Mouse (Mus musculus): ENCODE data around the gene Gm49387. TPM values are rescaled to one million over a fixed set of nuclear protein-coding genes. Genes with fewer than 3 reads are reported as not detected.

Gene Gm49387
- total RNA-seq, 2 experiments from 2014 or later, result not detected

- no peak for DNase-seq (ENCODE audit: low spot score in 2 of 2)
Measured at GRCm38 (mm10) chr14:31576846-31577697, 63.6 kb downstream of the Gm49387 start.

DNA sequence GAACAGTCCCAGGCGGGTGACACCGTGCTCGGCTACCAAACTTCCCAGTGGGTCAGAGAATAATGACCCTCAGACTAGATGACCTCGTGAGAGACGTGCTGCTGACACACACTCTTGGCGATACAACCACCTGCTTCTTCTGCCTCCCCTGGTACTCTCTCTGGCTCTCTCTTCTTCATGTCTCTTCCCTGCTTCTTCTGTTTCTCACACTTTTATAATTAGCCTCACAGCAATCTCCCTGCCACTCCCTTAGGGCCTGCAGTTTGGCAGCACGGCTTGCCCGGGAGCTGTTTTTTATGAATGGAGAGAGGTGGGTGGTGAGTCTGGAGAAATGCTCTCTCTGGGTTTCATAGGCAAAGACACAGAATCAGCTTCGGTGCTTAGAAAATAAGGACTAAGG lies 64.8 kb downstream of the Gm49387 start:
- no peak for DNase-seq (ENCODE audit: low spot score in 2 of 2)

DNA sequence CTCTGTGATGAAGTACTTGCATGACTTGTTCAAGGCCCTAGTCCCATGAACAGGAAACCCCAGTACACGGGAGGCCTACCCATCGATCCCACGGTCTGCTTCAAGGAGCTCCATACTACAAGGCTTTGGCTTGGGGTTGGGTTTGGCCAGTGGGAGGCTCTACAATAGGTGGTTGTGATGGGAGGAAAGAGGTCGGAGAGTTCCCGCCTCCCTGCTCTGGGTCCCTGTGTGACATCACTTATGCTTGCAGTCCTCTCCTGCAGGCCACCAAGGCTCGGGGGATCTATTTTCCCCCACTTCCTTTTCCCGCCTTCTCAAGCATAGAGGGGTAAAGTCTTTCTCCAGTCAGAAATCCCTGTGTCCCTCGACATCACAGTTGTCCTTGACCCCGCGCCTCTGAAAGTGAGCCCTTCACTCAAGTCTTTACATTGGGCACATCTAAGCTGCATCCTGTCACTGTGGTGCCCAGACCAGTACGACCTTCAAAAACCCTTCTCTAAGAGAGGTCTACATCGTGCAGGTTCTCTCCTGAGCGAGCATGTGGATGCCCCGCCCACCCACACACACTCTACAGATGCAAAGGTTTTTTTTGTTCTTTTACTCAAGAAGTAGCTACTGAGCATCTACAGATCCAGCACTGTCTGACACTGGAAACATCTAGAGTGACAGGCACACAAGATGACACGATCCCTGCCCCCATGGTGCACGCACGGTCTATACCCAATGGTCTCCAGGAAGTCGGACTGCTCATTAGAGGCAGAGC lies 65.6 kb downstream of the Gm49387 start:
- no peak for DNase-seq (ENCODE audit: low spot score in 2 of 2)

DNA sequence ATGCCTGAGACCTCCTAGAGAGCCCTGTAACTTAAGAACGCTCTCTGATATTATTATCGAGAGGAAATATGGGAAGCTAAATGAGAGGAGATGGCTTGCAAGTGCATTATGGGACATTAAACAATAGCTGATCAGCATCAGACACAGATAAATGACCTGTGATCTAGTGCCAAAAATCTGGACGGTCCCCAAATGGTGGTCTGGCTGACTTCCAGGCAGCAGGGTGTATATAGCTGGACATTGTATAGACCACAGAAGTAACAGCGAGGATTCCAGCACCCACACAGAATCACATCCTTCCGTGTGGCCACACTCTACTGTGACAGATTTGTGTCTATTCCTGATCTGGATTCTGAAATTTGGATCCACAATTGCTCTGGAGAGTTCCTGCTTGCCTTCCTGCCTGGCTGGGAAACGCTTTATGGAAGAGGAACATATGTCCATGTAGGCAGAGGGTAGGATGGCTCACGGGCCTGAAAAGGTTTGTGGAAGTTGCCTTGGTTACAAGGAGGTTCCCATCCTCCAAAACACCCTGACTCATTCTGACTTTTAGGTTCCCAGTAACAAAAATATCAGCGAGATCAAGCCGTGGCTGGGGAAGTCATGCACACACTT lies 68.0 kb downstream of the Gm49387 start:
- DNase-seq (ENCODE audit: low spot score in 2 of 2), result no peak

DNA sequence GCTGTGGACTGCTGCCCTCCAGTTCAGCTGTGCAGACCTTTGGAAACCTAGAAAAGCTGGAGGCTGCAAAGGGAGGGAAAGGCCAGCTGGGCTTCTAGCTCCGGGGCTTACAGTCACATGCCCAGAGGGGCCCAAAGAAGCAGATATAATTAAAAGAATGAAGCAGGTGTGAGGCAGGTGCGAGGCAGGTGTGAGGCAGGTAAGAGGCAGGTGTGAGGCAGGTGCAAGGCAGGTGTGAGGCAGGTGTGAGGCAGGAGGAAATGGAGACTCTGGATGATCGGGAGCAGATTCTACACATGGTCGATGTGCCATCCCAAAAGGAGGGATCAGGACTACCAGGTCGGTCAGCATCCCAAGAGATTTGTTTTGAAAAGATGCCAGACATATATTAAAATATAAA lies 69.3 kb downstream of the Gm49387 start:
- DNase-seq (ENCODE audit: low spot score in 2 of 2), result no peak

DNA sequence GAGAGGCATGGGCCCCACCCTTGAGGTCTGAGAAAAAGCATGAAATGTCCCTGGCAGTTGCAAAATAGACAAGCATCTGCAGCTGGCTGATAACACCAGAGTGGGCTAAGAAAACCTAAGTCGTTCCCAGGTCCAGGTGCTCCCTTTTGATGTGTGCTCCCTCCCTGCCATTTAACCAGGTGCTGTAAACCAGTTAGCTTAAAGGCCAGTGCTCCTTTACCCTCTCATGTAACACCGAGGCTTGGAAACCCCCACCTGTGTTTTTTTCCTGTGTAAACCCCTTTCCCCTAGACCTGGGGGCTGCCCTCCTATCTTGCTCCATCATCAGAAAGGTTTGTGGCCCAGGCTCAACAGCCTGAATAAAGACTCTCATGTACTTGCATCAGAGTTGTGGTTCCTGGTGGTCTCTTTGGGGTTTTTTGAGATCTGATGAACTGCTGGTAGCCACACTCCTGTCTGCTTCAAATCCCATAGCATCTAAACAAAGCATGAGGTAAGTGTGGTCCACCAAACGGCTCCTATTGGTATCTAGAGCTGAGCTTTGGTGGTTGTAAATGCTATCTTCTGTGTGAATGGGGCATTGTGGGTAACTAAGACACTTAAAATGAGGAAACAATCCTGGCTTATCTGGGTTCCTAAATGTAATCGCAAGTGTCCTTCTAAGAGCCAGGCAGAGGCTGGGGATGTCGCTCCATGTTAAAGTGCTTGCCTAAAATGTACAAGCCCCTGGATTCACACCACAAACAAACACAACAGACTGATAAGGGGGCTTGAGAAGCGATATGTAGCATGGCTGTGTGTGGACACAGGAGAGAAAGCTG lies 70.3 kb downstream of the Gm49387 start:
- DNase-seq (ENCODE audit: low spot score in 2 of 2), result no peak

DNA sequence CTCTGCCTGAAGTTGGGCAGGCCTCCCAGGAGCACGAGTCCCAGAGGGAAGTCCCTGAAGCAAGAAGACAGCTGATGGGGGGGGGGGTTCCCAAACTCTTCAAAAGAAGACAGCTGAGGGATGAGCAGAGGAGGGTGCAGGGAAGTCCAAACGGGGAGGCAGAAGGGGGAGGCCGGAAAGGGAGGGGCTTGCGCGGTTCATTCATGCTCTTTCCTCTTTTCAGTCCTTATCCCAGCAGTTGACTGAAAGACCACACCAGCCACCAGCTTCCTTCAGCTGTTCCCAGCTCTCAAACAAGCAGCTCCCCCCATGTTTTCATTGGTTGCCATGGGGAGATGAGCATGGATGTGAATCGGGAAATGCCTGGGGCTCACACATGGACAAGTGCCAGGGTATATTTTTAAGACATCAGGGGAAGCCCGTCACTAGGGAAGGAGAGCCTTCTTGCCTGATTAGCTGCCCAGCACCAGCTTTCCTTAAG lies 71.5 kb downstream of the Gm49387 start:
- no peak for DNase-seq (ENCODE audit: low spot score in 2 of 2)

GRCm38 (mm10) chr14:31565478-31566212 lies 75.0 kb downstream of the Gm49387 start:
- DNase-seq (ENCODE audit: low spot score in 2 of 2), result no peak

DNA sequence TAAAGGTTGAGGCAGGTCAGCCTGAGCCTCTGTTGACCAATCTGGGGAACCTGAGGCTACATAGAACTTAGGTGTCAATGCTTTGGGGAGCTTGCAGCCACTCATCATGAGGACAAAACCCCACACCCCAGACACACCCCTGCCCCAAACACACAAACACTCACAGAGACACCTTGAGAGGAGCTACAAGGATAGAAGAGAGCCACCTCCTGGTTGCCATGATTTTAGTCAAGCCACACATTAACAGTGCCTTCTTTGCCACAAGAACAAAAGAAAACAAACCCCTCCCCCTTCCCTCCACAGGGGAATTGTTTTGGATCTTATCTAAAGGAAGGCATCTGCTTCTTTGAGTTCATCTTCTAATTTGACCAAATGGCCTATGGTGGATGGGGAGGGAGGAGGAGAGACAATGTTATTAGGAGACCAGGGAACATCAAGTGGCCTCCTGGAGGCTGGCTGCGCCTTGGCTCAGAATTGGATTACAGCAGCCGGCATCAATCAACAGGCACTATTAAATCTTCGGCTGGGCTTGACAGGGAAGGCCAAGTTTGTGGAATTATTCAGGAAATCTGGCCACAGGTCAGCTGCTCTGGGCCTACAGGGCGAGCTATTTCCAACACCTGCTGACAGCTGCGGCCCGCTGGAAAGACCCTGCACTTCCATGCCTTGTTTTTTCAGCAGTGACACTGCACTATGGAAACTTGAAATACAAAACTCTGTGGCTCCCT lies 76.1 kb downstream of the Gm49387 start:
- DNase-seq (ENCODE audit: low spot score in 2 of 2), result peak in 1 of 2 experiments; percentile 24

DNA sequence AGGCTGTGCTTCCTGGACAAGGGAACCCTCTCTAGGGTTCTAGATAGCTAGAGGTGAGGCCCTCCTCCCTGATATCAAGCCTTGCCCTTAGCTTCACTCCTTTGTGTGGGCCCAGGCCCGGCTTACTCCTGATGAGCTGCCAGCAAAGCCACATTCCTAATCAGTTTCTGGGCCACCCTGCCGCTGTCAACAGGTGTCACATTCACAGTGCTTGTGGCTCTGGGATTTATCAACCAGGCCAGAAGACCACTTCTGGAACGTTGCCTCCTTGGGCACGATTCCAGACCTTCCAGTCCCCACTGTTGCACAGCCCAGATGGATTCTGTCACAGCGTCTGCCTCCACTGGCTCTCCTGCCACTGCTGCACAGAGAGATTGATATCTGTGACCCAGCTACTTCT lies 79.8 kb downstream of the Gm49387 start:
- no peak for DNase-seq (ENCODE audit: low spot score in 2 of 2)

DNA sequence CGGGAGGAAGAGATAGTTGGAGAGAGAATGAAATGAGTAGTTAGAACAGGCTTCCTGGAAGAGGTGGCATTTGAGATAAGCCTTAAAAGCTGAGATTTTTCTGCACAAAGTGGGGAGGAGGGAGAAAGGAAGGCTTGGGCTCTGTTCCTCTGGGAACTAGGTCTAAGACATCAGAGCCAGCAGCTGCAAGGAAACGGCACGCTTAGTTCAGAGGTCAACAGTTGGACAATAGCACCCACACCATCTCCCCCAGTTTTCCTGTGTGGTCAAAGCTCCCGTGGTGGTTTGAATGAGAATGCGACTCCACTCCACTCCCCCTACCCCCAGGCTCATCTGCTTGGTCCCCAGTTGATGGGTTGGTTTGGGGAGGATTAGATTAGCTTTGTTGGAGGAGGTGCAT lies 81.5 kb downstream of the Gm49387 start:
- no peak for DNase-seq (ENCODE audit: low spot score in 2 of 2)

GRCm38 (mm10) chr14:31557784-31558183 lies 82.9 kb downstream of the Gm49387 start:
- DNase-seq (ENCODE audit: low spot score in 2 of 2), result no peak

GRCm38 (mm10) chr14:31557273-31557672 lies 83.4 kb downstream of the Gm49387 start:
- DNase-seq (ENCODE audit: low spot score in 2 of 2), result no peak

DNA sequence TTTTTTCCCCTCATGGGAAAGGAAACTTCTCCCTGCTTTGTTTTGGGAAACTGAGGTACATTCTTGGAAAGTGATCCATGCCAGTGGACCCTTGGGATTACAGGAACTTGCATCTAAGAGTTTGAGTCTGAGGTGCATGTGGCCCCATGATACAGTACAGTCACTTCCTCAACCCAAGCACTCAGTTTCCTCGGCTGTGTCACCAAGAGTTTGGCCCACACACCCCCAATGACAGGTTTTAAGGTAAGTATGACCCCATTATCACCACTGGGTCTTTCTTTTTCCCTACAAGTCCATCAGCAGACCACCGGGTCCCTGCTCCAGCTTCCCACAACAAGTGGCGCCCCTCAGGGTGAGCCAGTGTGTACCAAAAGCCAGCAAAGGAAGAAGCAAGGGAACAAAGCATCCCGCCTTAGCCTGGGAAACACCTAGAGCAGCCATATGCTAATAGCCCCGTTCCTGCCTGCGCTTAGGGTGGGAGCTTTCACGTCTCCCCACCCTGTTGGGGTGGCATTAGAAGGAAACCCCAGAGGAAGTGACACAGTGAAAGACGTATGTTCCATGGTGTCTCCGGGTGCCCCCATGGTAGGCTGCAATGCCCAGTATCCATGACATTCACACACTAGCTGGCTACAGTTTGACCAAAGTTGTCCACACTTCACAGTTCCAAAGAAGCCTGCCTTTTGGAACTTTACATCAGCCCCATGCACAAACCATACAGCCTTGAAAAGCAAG lies 84.0 kb downstream of the Gm49387 start:
- no peak for DNase-seq (ENCODE audit: low spot score in 2 of 2)

DNA sequence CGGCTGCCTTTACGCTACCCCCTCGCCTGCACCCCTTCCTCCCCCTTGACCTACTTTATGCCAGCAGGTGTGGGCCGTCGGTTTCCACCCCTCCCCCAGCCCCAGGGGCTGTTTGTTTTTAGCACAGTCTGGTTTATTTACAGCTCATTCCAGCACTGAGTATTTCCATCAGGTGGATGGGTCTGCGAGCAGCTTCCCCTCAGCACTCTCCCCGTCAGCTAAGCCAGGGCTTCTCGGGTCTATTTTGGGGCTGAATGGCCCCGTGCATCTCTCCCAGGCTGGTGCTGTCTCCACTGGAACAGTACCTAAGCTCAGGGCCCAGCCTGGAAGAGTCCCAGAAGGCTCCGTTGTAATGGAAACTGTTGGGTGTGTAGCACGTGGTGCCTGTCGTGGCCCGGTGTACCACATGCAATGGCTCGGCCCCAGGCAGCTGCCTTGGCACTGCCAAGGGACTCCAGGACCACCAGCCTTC lies 84.7 kb downstream of the Gm49387 start:
- DNase-seq (ENCODE audit: low spot score in 2 of 2), result no peak

DNA sequence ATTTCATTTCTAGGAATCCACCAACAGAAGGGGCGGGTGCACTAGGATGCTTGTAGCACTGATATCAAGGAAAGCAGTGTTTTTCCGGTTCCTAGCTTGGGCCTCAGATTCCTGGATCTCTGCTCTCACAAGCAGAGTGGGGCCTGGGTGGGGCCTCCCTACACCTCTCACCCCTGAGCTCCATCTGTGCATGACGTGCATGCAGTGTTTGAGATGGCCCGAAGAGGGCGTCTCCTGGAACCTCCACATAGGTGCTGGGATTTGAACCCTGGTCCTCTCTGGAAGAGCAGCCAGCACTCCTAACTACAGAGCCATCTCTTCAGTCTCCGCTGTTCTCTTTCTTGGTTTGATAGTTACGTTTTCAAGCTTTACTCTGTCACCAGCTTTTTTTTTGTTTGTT lies 85.7 kb downstream of the Gm49387 start:
- no peak for DNase-seq (ENCODE audit: low spot score in 2 of 2)

DNA sequence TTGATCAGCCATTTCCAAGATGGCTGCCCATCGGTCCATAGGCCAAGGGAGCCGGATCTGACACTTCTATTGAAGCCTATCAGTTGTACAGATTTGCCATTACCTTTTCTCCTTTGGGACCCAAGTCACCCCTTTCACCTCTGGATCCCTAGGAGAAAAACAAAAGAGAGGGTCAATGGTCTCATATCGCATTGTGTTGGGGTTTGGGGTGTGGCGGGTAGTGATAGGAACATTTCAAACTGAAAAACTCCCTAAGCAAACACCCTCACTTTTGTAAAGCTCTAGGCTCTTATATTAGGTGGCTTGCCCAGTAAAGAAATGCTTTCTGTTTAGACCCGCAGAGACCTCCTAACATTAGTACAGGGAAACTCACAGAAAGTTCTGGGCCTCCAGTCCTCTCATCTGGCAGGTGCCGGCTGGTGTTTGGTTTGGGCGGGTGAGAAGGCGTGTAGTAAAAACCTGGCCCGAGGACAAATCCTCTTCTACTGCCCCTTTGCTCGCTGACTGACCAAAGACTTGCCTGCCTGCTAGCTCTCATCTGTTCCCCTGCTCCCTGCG lies 96.7 kb downstream of the Gm49387 start:
- DNase-seq (ENCODE audit: low spot score in 2 of 2), result no peak

- no peak for DNase-seq (ENCODE audit: low spot score in 2 of 2)
Measured at GRCm38 (mm10) chr14:31537298-31537697, 103.4 kb downstream of the Gm49387 start.

Data from adrenal gland, adult 18-20 months (tissue).